Mouse (Mus musculus): ENCODE results near the gene Socs3. TPM values are rescaled to one million over a fixed set of nuclear protein-coding genes. Genes with fewer than 3 reads are reported as not detected.
A peak's percentile ranks its signal among the peaks of the same experiment; 100 is the strongest.

Socs3 gene
- polyA plus RNA-seq, 1 experiment from 2014 or later = 8.1 TPM

DNA sequence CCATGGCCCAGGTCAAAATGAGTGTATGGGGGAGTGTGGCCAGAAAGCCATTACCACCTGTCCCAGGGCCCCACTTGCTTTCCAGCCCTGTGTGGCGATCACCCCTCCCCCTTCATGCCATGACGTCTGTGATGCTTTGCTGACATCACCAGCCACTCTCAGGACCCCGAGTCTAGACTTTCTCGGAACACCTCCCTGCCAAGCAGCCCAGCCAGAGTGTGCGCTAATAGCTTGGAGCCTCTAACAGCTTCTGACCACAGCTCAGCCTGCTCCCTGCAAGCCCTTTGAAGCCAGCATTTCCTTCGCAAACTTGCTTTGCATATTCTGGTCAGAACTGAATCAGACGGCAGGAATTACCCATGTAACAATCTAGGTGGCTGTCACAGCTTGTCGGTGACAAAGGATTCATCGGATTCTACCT is 4.3 kb downstream of the Socs3 start:
- Histone ChIP-seq H3K36me3 (ENCODE audit: control insufficient read depth, insufficient read depth, low read length) (peaks cover 4% of the 10 kb centered on the region; the same call in 1 of the 2 replicates), H3K27ac (ENCODE audit: low read depth) (no peak overlapping the region), H3K9me3 (ENCODE audit: control insufficient read depth, low read length) (no peaks in the 10 kb centered on the region), H3K4me3 (ENCODE audit: low read depth, low read length) (no peak overlapping the region), H3K27me3 (replicated peaks; ENCODE audit: control insufficient read depth, insufficient read depth, low read length) (no peaks in the 10 kb centered on the region), H3K4me1 (replicated peaks; ENCODE audit: control insufficient read depth, insufficient read depth, low read length) (peaks cover 70% of the 10 kb centered on the region), H3K9ac (ENCODE audit: low read length) (no peak overlapping the region), H3K4me2 (ENCODE audit: low read length) (no peak overlapping the region)
- WGBS = 36% methylated on average over 9 of the region's 9 CpGs
- DNase-seq (ENCODE audit: low spot score) (no peak), ATAC-seq (replicated peaks; ENCODE audit: low FRiP score, low TSS enrichment, low read depth) (no peak)

- DNase-seq (ENCODE audit: low spot score) (no peak), ATAC-seq (replicated peaks; ENCODE audit: low FRiP score, low TSS enrichment, low read depth) (no peak)
- H3K4me1 ChIP-seq (replicated peaks; ENCODE audit: control insufficient read depth, insufficient read depth, low read length) = peaks cover 68% of the 10 kb centered on the region
- H3K4me2 ChIP-seq (ENCODE audit: low read length) = no peak overlapping the region
- H3K36me3 ChIP-seq (ENCODE audit: control insufficient read depth, insufficient read depth, low read length) = peaks cover 4% of the 10 kb centered on the region; the same call in 1 of the 2 replicates
- no peaks in the 10 kb centered on the region for H3K9me3 ChIP-seq (ENCODE audit: control insufficient read depth, low read length)
- no peak overlapping the region for H3K9ac ChIP-seq (ENCODE audit: low read length)
- H3K4me3 ChIP-seq (ENCODE audit: low read depth, low read length) = no peak overlapping the region
- peak overlapping the region; percentile 97; the same call in 1 of the 2 replicates for H3K27ac ChIP-seq (ENCODE audit: low read depth)
- H3K27me3 ChIP-seq (replicated peaks; ENCODE audit: control insufficient read depth, insufficient read depth, low read length) = no peaks in the 10 kb centered on the region
- 40% methylated on average over 7 of the region's 7 CpGs for WGBS
Observed at GRCm38 (mm10) chr11:117965052-117965451, 4.8 kb downstream of the Socs3 start.

GRCm38 (mm10) chr11:117964294-117964693 is 5.6 kb downstream of the Socs3 start:
- ATAC-seq (replicated peaks; ENCODE audit: low FRiP score, low TSS enrichment, low read depth) (no peak), DNase-seq (ENCODE audit: low spot score) (no peak)
- 24% methylated on average over 1 of the region's 1 CpGs for WGBS
- Histone ChIP-seq H3K36me3 (ENCODE audit: control insufficient read depth, insufficient read depth, low read length) (peaks cover 4% of the 10 kb centered on the region; the same call in 1 of the 2 replicates), H3K4me1 (replicated peaks; ENCODE audit: control insufficient read depth, insufficient read depth, low read length) (peaks cover 67% of the 10 kb centered on the region), H3K9ac (ENCODE audit: low read length) (no peak overlapping the region), H3K4me2 (ENCODE audit: low read length) (peak overlapping the region; percentile 78), H3K27me3 (replicated peaks; ENCODE audit: control insufficient read depth, insufficient read depth, low read length) (no peaks in the 10 kb centered on the region), H3K9me3 (ENCODE audit: control insufficient read depth, low read length) (no peaks in the 10 kb centered on the region), H3K4me3 (ENCODE audit: low read depth, low read length) (no peak overlapping the region), H3K27ac (ENCODE audit: low read depth) (peak overlapping the region; percentile 97)

DNA sequence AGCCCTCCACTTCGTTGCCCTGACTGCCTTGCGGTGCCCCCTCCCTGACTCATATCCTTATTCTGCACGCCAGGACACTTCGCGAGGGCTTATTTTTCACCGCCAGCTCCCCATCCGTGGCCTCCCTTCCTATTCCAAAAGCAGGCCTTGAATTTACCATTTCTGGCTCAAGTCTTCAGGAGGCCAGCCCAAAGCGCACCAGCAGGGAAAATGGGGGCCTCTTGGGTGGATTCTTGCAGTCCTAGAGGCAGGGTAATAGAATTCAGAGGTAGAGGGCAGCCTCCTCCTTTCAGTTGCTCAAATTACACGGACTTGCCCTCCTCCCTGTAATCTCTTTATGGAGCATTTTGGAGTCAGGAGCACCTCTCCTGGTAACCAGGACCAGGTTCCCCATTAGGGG is 6.0 kb downstream of the Socs3 start:
- H3K4me3 ChIP-seq (ENCODE audit: low read depth, low read length) = peak overlapping the region; percentile 38
- ATAC-seq (replicated peaks; ENCODE audit: low FRiP score, low TSS enrichment, low read depth) (no peak), DNase-seq (ENCODE audit: low spot score) (no peak)
- peak overlapping the region; percentile 97 for H3K27ac ChIP-seq (ENCODE audit: low read depth)
- H3K9me3 ChIP-seq (ENCODE audit: control insufficient read depth, low read length) = no peaks in the 10 kb centered on the region
- H3K4me1 ChIP-seq (replicated peaks; ENCODE audit: control insufficient read depth, insufficient read depth, low read length) = peaks cover 67% of the 10 kb centered on the region
- no peaks in the 10 kb centered on the region for H3K27me3 ChIP-seq (replicated peaks; ENCODE audit: control insufficient read depth, insufficient read depth, low read length)
- 1% methylated on average over 9 of the region's 9 CpGs for WGBS
- peak overlapping the region; percentile 41 for H3K9ac ChIP-seq (ENCODE audit: low read length)
- peaks cover 4% of the 10 kb centered on the region; the same call in 1 of the 2 replicates for H3K36me3 ChIP-seq (ENCODE audit: control insufficient read depth, insufficient read depth, low read length)
- H3K4me2 ChIP-seq (ENCODE audit: low read length) = peak overlapping the region; percentile 78

GRCm38 (mm10) chr11:117963091-117963793 is 6.6 kb downstream of the Socs3 start:
- DNase-seq (ENCODE audit: low spot score) = peak; percentile 100
- peak overlapping the region; percentile 97 for H3K27ac ChIP-seq (ENCODE audit: low read depth)
- peaks cover 67% of the 10 kb centered on the region for H3K4me1 ChIP-seq (replicated peaks; ENCODE audit: control insufficient read depth, insufficient read depth, low read length)
- WGBS = under 1% methylated on average over 40 of the region's 40 CpGs
- peak overlapping the region; percentile 41 for H3K9ac ChIP-seq (ENCODE audit: low read length)
- peaks cover 4% of the 10 kb centered on the region; the same call in 1 of the 2 replicates for H3K36me3 ChIP-seq (ENCODE audit: control insufficient read depth, insufficient read depth, low read length)
- no peaks in the 10 kb centered on the region for H3K27me3 ChIP-seq (replicated peaks; ENCODE audit: control insufficient read depth, insufficient read depth, low read length)
- peak; percentile 87 for ATAC-seq (replicated peaks; ENCODE audit: low FRiP score, low TSS enrichment, low read depth)
- no peaks in the 10 kb centered on the region for H3K9me3 ChIP-seq (ENCODE audit: control insufficient read depth, low read length)
- H3K4me3 ChIP-seq (ENCODE audit: low read depth, low read length) = peak overlapping the region; percentile 38
- peak overlapping the region; percentile 78 for H3K4me2 ChIP-seq (ENCODE audit: low read length)

GRCm38 (mm10) chr11:117962228-117963067 is 7.4 kb downstream of the Socs3 start:
- WGBS = 23% methylated on average over 10 of the region's 10 CpGs
- Histone ChIP-seq H3K27me3 (replicated peaks; ENCODE audit: control insufficient read depth, insufficient read depth, low read length) (no peaks in the 10 kb centered on the region), H3K4me2 (ENCODE audit: low read length) (peak overlapping the region; percentile 78), H3K36me3 (ENCODE audit: control insufficient read depth, insufficient read depth, low read length) (peaks cover 4% of the 10 kb centered on the region; the same call in 1 of the 2 replicates), H3K9ac (ENCODE audit: low read length) (peak overlapping the region; percentile 31), H3K4me3 (ENCODE audit: low read depth, low read length) (peak overlapping the region; percentile 38; the same call in 1 of the 2 replicates), H3K27ac (ENCODE audit: low read depth) (peak overlapping the region; percentile 97), H3K4me1 (replicated peaks; ENCODE audit: control insufficient read depth, insufficient read depth, low read length) (peaks cover 61% of the 10 kb centered on the region), H3K9me3 (ENCODE audit: control insufficient read depth, low read length) (no peaks in the 10 kb centered on the region)
- ATAC-seq (replicated peaks; ENCODE audit: low FRiP score, low TSS enrichment, low read depth) (peak; percentile 73), DNase-seq (ENCODE audit: low spot score) (peak; percentile 83)

DNA sequence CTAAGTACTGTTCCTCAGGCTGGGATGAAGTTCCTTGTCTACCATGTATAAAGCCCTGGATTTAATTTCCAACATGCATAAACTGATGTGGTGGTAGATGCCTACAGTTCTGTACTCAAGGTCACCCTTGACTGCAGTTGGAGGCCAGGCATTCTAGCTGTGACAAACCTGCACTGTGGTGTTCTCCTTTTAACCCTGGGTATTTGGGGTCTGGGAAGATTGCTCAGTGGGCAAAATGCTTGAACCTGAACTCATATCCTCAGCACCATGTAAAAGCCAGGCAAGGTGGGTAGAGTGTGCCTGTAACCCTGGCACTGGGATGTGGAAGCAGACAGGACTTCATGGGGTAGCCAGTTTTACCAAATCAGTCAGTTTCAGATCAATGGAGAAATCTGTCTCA is 9.2 kb downstream of the Socs3 start:
- Histone ChIP-seq H3K9ac (ENCODE audit: low read length) (no peak overlapping the region), H3K36me3 (ENCODE audit: control insufficient read depth, insufficient read depth, low read length) (no peaks in the 10 kb centered on the region), H3K4me2 (ENCODE audit: low read length) (no peak overlapping the region), H3K27ac (ENCODE audit: low read depth) (peak overlapping the region; percentile 97), H3K9me3 (ENCODE audit: control insufficient read depth, low read length) (no peaks in the 10 kb centered on the region), H3K4me3 (ENCODE audit: low read depth, low read length) (no peak overlapping the region), H3K4me1 (replicated peaks; ENCODE audit: control insufficient read depth, insufficient read depth, low read length) (peaks cover 44% of the 10 kb centered on the region), H3K27me3 (replicated peaks; ENCODE audit: control insufficient read depth, insufficient read depth, low read length) (no peaks in the 10 kb centered on the region)
- no peak for DNase-seq (ENCODE audit: low spot score)
- ATAC-seq (replicated peaks; ENCODE audit: low FRiP score, low TSS enrichment, low read depth) = no peak

- Histone ChIP-seq H3K9me3 (ENCODE audit: control insufficient read depth, low read length) (no peaks in the 10 kb centered on the region), H3K9ac (ENCODE audit: low read length) (no peak overlapping the region), H3K36me3 (ENCODE audit: control insufficient read depth, insufficient read depth, low read length) (no peaks in the 10 kb centered on the region), H3K4me1 (replicated peaks; ENCODE audit: control insufficient read depth, insufficient read depth, low read length) (peaks cover 43% of the 10 kb centered on the region), H3K4me3 (ENCODE audit: low read depth, low read length) (no peak overlapping the region), H3K27me3 (replicated peaks; ENCODE audit: control insufficient read depth, insufficient read depth, low read length) (no peaks in the 10 kb centered on the region), H3K27ac (ENCODE audit: low read depth) (no peak overlapping the region), H3K4me2 (ENCODE audit: low read length) (no peak overlapping the region)
- WGBS = 57% methylated on average over 17 of the region's 17 CpGs
- DNase-seq (ENCODE audit: low spot score) (no peak), ATAC-seq (replicated peaks; ENCODE audit: low FRiP score, low TSS enrichment, low read depth) (no peak)
Observed at GRCm38 (mm10) chr11:117959741-117960381, 10.0 kb downstream of the Socs3 start.
